Mouse (Mus musculus) frontal cortex, adult (tissue): ENCODE data around the gene Pkp1.
A peak's percentile ranks its signal among the peaks of the same experiment; 100 is the strongest.

Source experiments
- ATAC-seq: cut with Nextera tagmentation; 2 replicates; pipeline ENCODE4 v1.9.2; 2017; ENCODE audit warnings: mild to moderate bottlenecking, moderate library complexity, mixed read lengths; ENCODE audit not compliant: low TSS enrichment

The Pkp1 gene

GRCm38 (mm10) chr1:135918644-135919407, at the start of gene Pkp1:
Gene Pkp1 (minus strand): TSS chr1:135919207.
- no peak for ATAC-seq

GRCm38 (mm10) chr1:135967739-135968138, 48.7 kb upstream of the Pkp1 start:
- no peak for ATAC-seq

GRCm38 (mm10) chr1:135964561-135964960, 45.6 kb upstream of the Pkp1 start:
- ATAC-seq: peak; percentile 86

- ATAC-seq: no peak
These were observed 44.2 kb upstream of the Pkp1 start for GRCm38 (mm10) chr1:135963177-135963576.

GRCm38 (mm10) chr1:135958483-135958882, 39.5 kb upstream of the Pkp1 start:
- peak; percentile 88 for ATAC-seq

- no peak for ATAC-seq
These were observed 29.9 kb upstream of the Pkp1 start for GRCm38 (mm10) chr1:135948871-135949270.

- ATAC-seq: peak; percentile 77
These were observed 27.2 kb upstream of the Pkp1 start for GRCm38 (mm10) chr1:135946247-135946646.

GRCm38 (mm10) chr1:135945711-135946110, 26.7 kb upstream of the Pkp1 start:
- ATAC-seq: peak; percentile 33

- ATAC-seq: peak; percentile 47
These were observed 25.7 kb upstream of the Pkp1 start for GRCm38 (mm10) chr1:135944526-135945259.

- no peak for ATAC-seq
These were observed 24.7 kb upstream of the Pkp1 start for GRCm38 (mm10) chr1:135943713-135944112.

GRCm38 (mm10) chr1:135942116-135942515, 23.1 kb upstream of the Pkp1 start:
- ATAC-seq: no peak

GRCm38 (mm10) chr1:135941259-135942006, 22.4 kb upstream of the Pkp1 start:
- no peak for ATAC-seq

- no peak for ATAC-seq
These were observed 17.1 kb upstream of the Pkp1 start for GRCm38 (mm10) chr1:135936091-135936490.

- no peak for ATAC-seq
These were observed 14.8 kb upstream of the Pkp1 start for GRCm38 (mm10) chr1:135933704-135934293.

- peak; percentile 80 for ATAC-seq
These were observed 10.9 kb upstream of the Pkp1 start for GRCm38 (mm10) chr1:135929876-135930275.

GRCm38 (mm10) chr1:135925848-135926247, 6.8 kb upstream of the Pkp1 start:
- no peak for ATAC-seq

GRCm38 (mm10) chr1:135924377-135924994, 5.5 kb upstream of the Pkp1 start:
- peak; percentile 62; the same call in 1 of the 2 replicates for ATAC-seq

GRCm38 (mm10) chr1:135923229-135923628, 4.2 kb upstream of the Pkp1 start:
- ATAC-seq: no peak

- no peak for ATAC-seq
These were observed 1.8 kb downstream of the Pkp1 start for GRCm38 (mm10) chr1:135917206-135917605.

GRCm38 (mm10) chr1:135916486-135917058, 2.4 kb downstream of the Pkp1 start:
- no peak for ATAC-seq

GRCm38 (mm10) chr1:135913657-135914056, 5.3 kb downstream of the Pkp1 start:
- no peak for ATAC-seq
